Mouse (Mus musculus) T-cell, adult 2 months (primary cell): Measurements from ENCODE around the gene Pcp4.

ENCODE experiments used
- DNase-seq: peaks from one replicate; pipeline ENCODE4 v3.0.0; 2022; ENCODE audit warnings: low spot score

The Pcp4 gene

GRCm38 (mm10) chr16:96467445-96467844 is at the start of gene Pcp4:
Gene Pcp4 (plus strand): TSS chr16:96467606.
- peak; percentile 12 for DNase-seq

GRCm38 (mm10) chr16:96425044-96425443 is 42.4 kb upstream of the Pcp4 start:
- no peak for DNase-seq

GRCm38 (mm10) chr16:96426671-96427070 is 40.7 kb upstream of the Pcp4 start:
- no peak for DNase-seq

- DNase-seq: no peak
These were observed 38.4 kb upstream of the Pcp4 start for GRCm38 (mm10) chr16:96429046-96429445.

DNA sequence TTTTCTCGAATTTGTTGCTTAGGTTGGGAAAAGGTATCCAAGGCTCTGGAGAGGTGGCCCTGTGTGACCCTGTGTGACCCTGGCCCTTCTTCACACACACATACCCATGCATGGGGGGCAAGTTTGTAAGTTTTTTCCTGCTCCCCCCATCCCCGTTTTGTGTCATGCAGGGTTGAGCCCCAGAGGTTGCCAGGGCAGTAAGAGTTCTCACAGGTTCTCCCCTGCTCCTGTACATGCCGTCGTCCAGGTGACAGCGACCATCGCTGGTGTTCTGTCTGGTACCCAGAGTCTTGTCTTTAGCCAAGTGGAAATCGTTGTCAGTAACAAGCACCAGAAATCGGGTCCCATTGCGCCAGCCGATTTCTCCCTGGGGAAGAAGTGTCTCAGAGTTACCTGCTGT is 34.1 kb upstream of the Pcp4 start:
- DNase-seq: no peak

- DNase-seq: no peak
These were observed 33.2 kb upstream of the Pcp4 start for GRCm38 (mm10) chr16:96434024-96434785.

- no peak for DNase-seq
These were observed 28.5 kb upstream of the Pcp4 start for GRCm38 (mm10) chr16:96438946-96439345.

- DNase-seq: no peak
These were observed 27.7 kb upstream of the Pcp4 start for GRCm38 (mm10) chr16:96439682-96440081.

DNA sequence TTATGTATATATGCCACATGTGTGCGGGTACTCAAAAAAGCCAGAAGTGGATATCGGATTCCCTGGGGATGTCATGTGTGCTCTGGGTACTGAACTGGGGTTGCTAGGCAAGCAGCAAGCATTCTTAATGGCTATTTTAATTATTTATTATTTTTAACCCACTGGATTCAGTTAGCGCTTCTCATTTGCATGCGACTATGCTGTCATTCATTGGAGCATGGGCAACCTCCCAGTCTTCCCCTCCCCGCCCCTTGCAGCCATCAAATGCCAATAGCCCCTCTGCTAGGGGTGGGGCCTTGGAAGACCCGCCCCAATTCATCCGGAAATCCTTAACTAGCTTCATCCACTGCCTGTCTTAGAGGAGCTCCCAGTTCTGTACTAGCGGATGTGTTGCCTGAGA is 26.5 kb upstream of the Pcp4 start:
- no peak for DNase-seq

DNA sequence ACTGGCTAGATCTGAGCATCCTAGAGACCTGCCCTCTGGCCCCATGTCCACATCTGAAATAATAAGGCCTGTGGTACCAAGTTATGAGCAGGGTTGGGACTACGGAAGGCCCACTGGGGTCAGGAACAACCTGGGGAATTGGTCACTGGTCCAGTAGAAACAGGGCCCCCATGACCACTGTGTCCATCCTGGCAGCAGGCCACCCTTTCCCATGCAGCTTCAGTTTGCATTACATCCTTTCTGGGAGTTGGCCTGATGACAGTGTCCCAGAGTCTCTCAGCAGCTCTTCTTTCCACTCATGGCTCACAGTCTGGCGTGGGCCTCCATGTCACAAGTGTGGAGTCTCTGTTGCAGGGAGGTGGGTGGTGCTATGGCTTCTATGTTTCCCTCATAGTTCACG is 25.6 kb upstream of the Pcp4 start:
- DNase-seq: no peak

DNA sequence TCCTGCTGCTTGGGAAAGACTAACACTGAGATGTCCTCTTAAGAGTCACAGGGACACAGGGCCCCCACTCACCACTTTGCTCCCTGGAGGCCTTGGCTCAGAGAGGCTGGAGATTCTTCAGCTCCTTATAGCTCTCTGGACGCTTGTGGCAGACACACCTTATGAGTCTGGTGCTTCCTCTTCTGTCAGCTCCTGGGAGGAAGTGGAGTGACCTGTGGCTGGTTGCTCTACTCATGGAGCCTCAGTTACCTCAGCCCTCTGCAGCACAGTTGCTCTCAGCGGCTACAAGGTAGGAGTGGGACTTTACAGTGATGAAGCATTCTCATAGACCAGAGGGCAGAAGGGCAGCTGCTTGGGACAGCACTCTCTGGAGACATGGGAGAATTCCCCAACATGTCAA is 23.9 kb upstream of the Pcp4 start, which contains the start of gene Itgb2l:
Gene Itgb2l (minus strand): TSS at position 152 of the 400 bp plus-strand sequence.
- DNase-seq: no peak

GRCm38 (mm10) chr16:96450871-96451270 is 16.5 kb upstream of the Pcp4 start:
- DNase-seq: peak; percentile 4

GRCm38 (mm10) chr16:96454086-96454485 is 13.3 kb upstream of the Pcp4 start:
- no peak for DNase-seq

DNA sequence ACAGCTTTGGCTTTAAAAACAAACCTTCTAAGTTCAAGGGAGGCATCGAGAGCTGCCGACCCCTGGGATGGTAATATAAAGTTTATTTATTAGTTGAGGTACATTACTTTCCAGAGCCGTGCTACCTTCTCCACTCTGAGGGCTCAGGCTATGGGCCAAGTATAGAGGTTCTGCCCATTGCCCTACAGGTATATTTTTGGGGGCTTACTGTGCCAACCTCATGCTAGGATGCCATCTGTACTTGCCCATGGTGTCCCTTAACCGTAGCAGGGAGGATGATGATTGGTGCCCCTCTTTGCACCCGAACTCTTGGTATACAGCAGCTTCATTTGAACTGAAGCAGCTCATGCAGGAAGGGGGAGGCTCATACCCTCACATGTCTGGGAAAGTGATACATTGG is 9.8 kb upstream of the Pcp4 start:
- DNase-seq: no peak

DNA sequence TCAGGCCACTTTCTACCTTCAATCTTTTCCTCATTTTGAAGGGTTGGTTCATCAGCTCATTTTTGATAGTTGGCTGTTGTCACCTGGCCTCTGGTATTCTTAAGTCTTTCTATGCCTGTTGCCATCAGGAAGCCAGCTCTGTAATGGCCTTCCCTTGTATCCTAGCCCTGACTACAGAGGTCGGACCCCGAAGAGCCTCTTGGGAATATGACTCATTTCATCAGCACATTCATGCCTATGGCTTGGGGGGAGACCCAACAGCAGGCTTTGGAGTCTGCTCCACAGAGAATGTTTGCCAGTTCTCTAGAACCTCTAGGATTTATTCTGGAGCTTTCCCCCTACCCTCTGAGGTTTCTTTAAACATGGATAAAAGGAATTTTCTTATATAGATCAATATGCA is 8.1 kb upstream of the Pcp4 start:
- no peak for DNase-seq

- no peak for DNase-seq
These were observed 6.6 kb upstream of the Pcp4 start for GRCm38 (mm10) chr16:96460788-96461187.

- no peak for DNase-seq
These were observed 605 bp downstream of the Pcp4 start for GRCm38 (mm10) chr16:96468011-96468410.

DNA sequence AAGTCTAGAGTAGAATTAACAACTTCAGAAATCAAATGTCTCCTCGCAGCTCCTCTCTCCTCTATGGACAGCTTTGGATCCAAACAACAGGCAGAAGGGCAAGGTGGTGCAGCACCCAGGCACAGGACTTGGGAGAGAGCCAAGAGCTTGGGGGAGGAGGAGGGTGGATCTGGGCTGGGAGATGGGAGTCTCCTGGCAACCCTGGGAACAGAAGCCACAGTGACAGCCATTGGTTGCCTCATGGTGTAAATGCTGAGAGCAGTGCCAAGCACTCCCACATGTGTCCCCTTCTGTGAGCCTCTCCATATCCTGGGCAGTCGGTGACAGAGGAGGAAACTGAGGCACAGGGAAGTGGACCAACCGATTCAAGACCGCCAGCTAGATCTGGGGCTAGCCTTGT is 1.3 kb downstream of the Pcp4 start:
- no peak for DNase-seq

GRCm38 (mm10) chr16:96469640-96470039 is 2.2 kb downstream of the Pcp4 start:
- no peak for DNase-seq

- DNase-seq: no peak
These were observed 5.0 kb downstream of the Pcp4 start for GRCm38 (mm10) chr16:96472361-96472760.

DNA sequence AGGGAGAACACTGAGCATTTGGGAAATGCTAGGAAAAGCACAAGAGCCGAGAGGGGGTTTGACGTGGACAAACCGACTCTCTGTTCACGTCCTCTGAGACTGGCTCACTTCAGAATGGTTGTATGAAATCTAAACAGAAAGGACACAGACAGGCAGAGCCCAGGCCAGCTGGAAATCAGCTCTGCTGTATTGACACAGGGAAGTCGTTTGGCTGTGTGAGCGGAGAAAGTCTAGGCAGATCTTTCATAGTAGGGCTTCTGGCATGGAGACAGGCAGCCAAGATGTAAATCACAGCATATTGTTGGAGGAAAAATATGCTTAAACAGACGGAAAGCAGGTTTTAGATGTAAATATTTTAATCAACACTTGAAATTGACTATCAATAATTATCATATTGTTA is 5.4 kb downstream of the Pcp4 start:
- DNase-seq: no peak

DNA sequence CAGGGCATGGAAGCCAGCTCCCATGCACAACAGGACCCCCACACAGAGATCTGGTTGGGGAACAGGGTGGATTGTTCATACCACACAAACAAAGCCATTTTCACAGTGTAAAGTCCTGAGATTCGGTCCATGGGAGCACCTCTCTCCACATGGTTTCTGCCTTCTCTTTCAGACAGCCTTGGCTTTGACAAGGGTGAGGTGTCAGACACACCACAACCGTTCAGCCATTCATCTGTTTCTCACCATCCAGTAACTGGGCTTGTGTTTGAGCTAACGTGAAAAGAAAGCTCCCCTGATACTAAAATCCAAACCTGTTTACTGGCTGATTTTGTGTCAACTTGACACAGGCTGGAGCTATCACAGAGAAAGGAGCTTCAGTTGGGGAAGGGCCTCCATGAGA is 6.8 kb downstream of the Pcp4 start:
- no peak for DNase-seq

DNA sequence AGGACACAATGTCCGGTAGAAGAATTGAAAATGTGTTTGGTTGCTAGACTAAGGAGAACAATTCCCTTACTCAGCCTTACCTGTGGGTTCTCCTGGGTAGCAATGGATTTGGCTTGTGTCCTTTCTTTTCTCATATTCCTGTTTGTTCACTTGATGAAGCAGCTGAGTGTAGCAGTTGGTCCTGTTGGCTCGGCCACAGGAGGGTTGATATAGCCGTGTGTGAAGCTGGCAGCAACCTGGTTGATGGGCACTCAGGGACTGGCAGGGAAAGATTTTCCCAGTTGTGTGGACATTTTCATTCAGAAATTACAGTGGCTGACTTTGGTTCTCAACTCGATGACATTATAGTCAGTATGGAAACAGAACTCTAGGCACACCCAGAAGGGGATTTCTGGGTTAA is 14.4 kb downstream of the Pcp4 start:
- no peak for DNase-seq

GRCm38 (mm10) chr16:96487007-96487684 is 19.7 kb downstream of the Pcp4 start:
- no peak for DNase-seq
